Mouse (Mus musculus): ENCODE data around the gene Htra1. TPM values are rescaled to one million over a fixed set of nuclear protein-coding genes. Genes with fewer than 3 reads are reported as not detected.
A peak's percentile ranks its signal among the peaks of the same experiment; 100 is the strongest.

Htra1 gene
- polyA plus RNA-seq, 1 experiment, result 242 TPM

GRCm38 (mm10) chr7:130945730-130946129 is 9.8 kb downstream of the Htra1 start:
- TF ChIP-seq POLR2A (IDR thresholded peaks at IDR 0.05; ENCODE audit: low read depth, low read length), result no peak
- TF ChIP-seq CTCF (IDR thresholded peaks at IDR 0.05; ENCODE audit: borderline replicate concordance, insufficient read depth, low read length), result no peak
- Histone ChIP-seq H3K4me1 (ENCODE audit: control insufficient read depth, insufficient read depth, low read length) (peaks cover 19% of the 10 kb centered on the region), H3K4me3 (ENCODE audit: insufficient read depth, low read length) (no peak overlapping the region), H3K27ac (ENCODE audit: insufficient read depth, low read length) (peak overlapping the region; percentile 76)

GRCm38 (mm10) chr7:130946303-130946702 is 10.4 kb downstream of the Htra1 start:
- no peak overlapping the region for H3K4me3 ChIP-seq (ENCODE audit: insufficient read depth, low read length)
- peak overlapping the region; percentile 76 for H3K27ac ChIP-seq (ENCODE audit: insufficient read depth, low read length)
- TF ChIP-seq CTCF (IDR thresholded peaks at IDR 0.05; ENCODE audit: borderline replicate concordance, insufficient read depth, low read length) (no peak), POLR2A (IDR thresholded peaks at IDR 0.05; ENCODE audit: low read depth, low read length) (no peak)
- H3K4me1 ChIP-seq (ENCODE audit: control insufficient read depth, insufficient read depth, low read length), result peaks cover 19% of the 10 kb centered on the region

- H3K27ac ChIP-seq (ENCODE audit: insufficient read depth, low read length), result peak overlapping the region; percentile 55
- peaks cover 12% of the 10 kb centered on the region; the same call in 1 of the 2 replicates for H3K4me1 ChIP-seq (ENCODE audit: control insufficient read depth, insufficient read depth, low read length)
- H3K4me3 ChIP-seq (ENCODE audit: insufficient read depth, low read length), result no peak overlapping the region
- TF ChIP-seq CTCF (IDR thresholded peaks at IDR 0.05; ENCODE audit: borderline replicate concordance, insufficient read depth, low read length) (no peak), POLR2A (IDR thresholded peaks at IDR 0.05; ENCODE audit: low read depth, low read length) (no peak)
Observed at GRCm38 (mm10) chr7:130948563-130949208, 12.8 kb downstream of the Htra1 start.

GRCm38 (mm10) chr7:130949331-130949751 is 13.4 kb downstream of the Htra1 start:
- peaks cover 12% of the 10 kb centered on the region; the same call in 1 of the 2 replicates for H3K4me1 ChIP-seq (ENCODE audit: control insufficient read depth, insufficient read depth, low read length)
- TF ChIP-seq POLR2A (IDR thresholded peaks at IDR 0.05; ENCODE audit: low read depth, low read length) (no peak), CTCF (IDR thresholded peaks at IDR 0.05; ENCODE audit: borderline replicate concordance, insufficient read depth, low read length) (no peak)
- H3K27ac ChIP-seq (ENCODE audit: insufficient read depth, low read length), result peak overlapping the region; percentile 55; the same call in 1 of the 2 replicates
- no peak overlapping the region for H3K4me3 ChIP-seq (ENCODE audit: insufficient read depth, low read length)

- Histone ChIP-seq H3K4me3 (ENCODE audit: insufficient read depth, low read length) (no peak overlapping the region), H3K4me1 (ENCODE audit: control insufficient read depth, insufficient read depth, low read length) (peaks cover 12% of the 10 kb centered on the region; the same call in 1 of the 2 replicates), H3K27ac (ENCODE audit: insufficient read depth, low read length) (no peak overlapping the region)
- TF ChIP-seq CTCF (IDR thresholded peaks at IDR 0.05; ENCODE audit: borderline replicate concordance, insufficient read depth, low read length), result no peak
- TF ChIP-seq POLR2A (IDR thresholded peaks at IDR 0.05; ENCODE audit: low read depth, low read length), result no peak
Observed at GRCm38 (mm10) chr7:130950482-130950881, 14.6 kb downstream of the Htra1 start.

- H3K27ac ChIP-seq (ENCODE audit: insufficient read depth, low read length), result no peak overlapping the region
- H3K4me3 ChIP-seq (ENCODE audit: insufficient read depth, low read length), result no peak overlapping the region
- TF ChIP-seq POLR2A (IDR thresholded peaks at IDR 0.05; ENCODE audit: low read depth, low read length) (no peak), CTCF (IDR thresholded peaks at IDR 0.05; ENCODE audit: borderline replicate concordance, insufficient read depth, low read length) (no peak)
- H3K4me1 ChIP-seq (ENCODE audit: control insufficient read depth, insufficient read depth, low read length), result peaks cover 10% of the 10 kb centered on the region; the same call in 1 of the 2 replicates
Observed at GRCm38 (mm10) chr7:130951004-130951403, 15.1 kb downstream of the Htra1 start.

- TF ChIP-seq CTCF (IDR thresholded peaks at IDR 0.05; ENCODE audit: borderline replicate concordance, insufficient read depth, low read length), result no peak
- TF ChIP-seq POLR2A (IDR thresholded peaks at IDR 0.05; ENCODE audit: low read depth, low read length), result no peak
- no peaks in the 10 kb centered on the region for H3K4me1 ChIP-seq (ENCODE audit: control insufficient read depth, insufficient read depth, low read length)
- H3K4me3 ChIP-seq (ENCODE audit: insufficient read depth, low read length), result no peak overlapping the region
- H3K27ac ChIP-seq (ENCODE audit: insufficient read depth, low read length), result no peak overlapping the region
Observed at GRCm38 (mm10) chr7:130953376-130953775, 17.5 kb downstream of the Htra1 start.

- no peak for TF ChIP-seq CTCF (IDR thresholded peaks at IDR 0.05; ENCODE audit: borderline replicate concordance, insufficient read depth, low read length)
- TF ChIP-seq POLR2A (IDR thresholded peaks at IDR 0.05; ENCODE audit: low read depth, low read length), result no peak
- Histone ChIP-seq H3K4me3 (ENCODE audit: insufficient read depth, low read length) (no peak overlapping the region), H3K4me1 (ENCODE audit: control insufficient read depth, insufficient read depth, low read length) (no peaks in the 10 kb centered on the region), H3K27ac (ENCODE audit: insufficient read depth, low read length) (no peak overlapping the region)
Observed at GRCm38 (mm10) chr7:130954177-130954601, 18.3 kb downstream of the Htra1 start.

GRCm38 (mm10) chr7:130958551-130958950 is 22.6 kb downstream of the Htra1 start:
- Histone ChIP-seq H3K4me3 (ENCODE audit: insufficient read depth, low read length) (no peak overlapping the region), H3K4me1 (ENCODE audit: control insufficient read depth, insufficient read depth, low read length) (peaks cover 15% of the 10 kb centered on the region), H3K27ac (ENCODE audit: insufficient read depth, low read length) (no peak overlapping the region)
- no peak for TF ChIP-seq POLR2A (IDR thresholded peaks at IDR 0.05; ENCODE audit: low read depth, low read length)
- no peak for TF ChIP-seq CTCF (IDR thresholded peaks at IDR 0.05; ENCODE audit: borderline replicate concordance, insufficient read depth, low read length)

- Histone ChIP-seq H3K27ac (ENCODE audit: insufficient read depth, low read length) (peak overlapping the region; percentile 23; the same call in 1 of the 2 replicates), H3K4me1 (ENCODE audit: control insufficient read depth, insufficient read depth, low read length) (peaks cover 19% of the 10 kb centered on the region), H3K4me3 (ENCODE audit: insufficient read depth, low read length) (no peak overlapping the region)
Observed at GRCm38 (mm10) chr7:130959868-130960267, 24.0 kb downstream of the Htra1 start.

More at GRCm38 (mm10) chr7:130959868-130960267, 24.0 kb downstream of the Htra1 start:
- TF ChIP-seq CTCF (IDR thresholded peaks at IDR 0.05; ENCODE audit: borderline replicate concordance, insufficient read depth, low read length), result no peak
- no peak for TF ChIP-seq POLR2A (IDR thresholded peaks at IDR 0.05; ENCODE audit: low read depth, low read length)

All from embryonic fibroblast, embryonic 13.5 days (primary cell).